Mouse (Mus musculus): ENCODE results near the gene Olfr243. TPM values are rescaled to one million over a fixed set of nuclear protein-coding genes. Genes with fewer than 3 reads are reported as not detected.
"Not testable (repeated sequence)": the region's sequence is repeated elsewhere in the genome, so short reads cannot be mapped to it uniquely, and the experiment has no call there.

Gene Olfr243
- polyA plus RNA-seq (2016; fragmentation: Nextera tagmentation; extraction: Ambion mirVana) = not detected in 2 replicates

DNA sequence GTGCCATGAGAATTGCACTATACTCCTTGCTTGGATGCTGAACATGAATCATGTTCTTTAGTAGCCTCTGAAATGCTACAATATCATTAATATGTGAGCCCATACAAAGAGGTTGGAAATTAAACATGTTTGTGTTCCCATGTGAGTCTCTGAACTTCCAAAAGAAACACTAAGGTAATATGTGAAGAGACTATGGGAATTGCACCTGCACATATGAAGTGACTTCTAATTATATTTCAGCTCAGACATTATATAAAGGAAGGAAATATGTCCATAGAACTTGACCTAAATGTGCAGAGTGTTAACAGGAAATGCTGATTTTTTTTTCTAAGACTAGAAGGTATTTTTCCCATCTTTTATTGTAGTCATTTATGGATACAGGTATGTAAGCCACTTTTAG lies at the start of gene Olfr243:
Gene Olfr243 (plus strand): TSS at position 301 of the 400 bp plus-strand sequence.
- ATAC-seq (ENCODE audit: low FRiP score) = no peak
- no peak within 1 kb of the TSS for H3K4me2 ChIP-seq
- H3K4me1 ChIP-seq = no peaks in the 10 kb centered on the region
- H3K36me3 ChIP-seq (replicated peaks) = no peaks in the 10 kb centered on the region
- no peak within 1 kb of the TSS for H3K4me3 ChIP-seq (replicated peaks)
- no peak within 1 kb of the TSS for H3K9ac ChIP-seq
- H3K27ac ChIP-seq = no peak within 1 kb of the TSS
- no peaks in the 10 kb centered on the region for H3K27me3 ChIP-seq
- H3K9me3 ChIP-seq = no peaks in the 10 kb centered on the region

DNA sequence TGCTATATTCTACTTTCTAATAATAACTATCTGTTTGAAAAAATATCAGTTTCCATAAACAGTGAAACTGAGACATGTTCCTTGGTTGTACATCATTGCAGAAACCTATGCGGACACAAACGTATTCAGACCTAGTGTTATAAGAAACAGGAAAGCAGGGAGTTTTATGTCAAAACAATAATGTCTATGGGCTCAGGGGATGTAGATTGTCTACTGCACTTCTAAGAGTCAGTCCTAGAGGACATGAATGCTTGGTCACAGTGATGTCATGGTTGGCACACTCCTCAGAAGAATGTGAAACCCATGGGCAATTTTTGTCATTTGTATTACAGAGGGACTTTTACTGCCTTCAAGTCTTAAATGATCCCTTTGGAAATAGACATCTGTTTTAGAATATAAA lies 43.4 kb upstream of the Olfr243 start, which contains the start of gene Olfr624:
Gene Olfr624 (minus strand): TSS at position 101 of the 400 bp plus-strand sequence.
- Histone ChIP-seq H3K9ac (no peak within 1 kb of the TSS), H3K4me2 (no peak within 1 kb of the TSS), H3K36me3 (replicated peaks) (no peaks in the 10 kb centered on the region), H3K4me1 (no peaks in the 10 kb centered on the region), H3K27ac (no peak within 1 kb of the TSS), H3K4me3 (replicated peaks) (no peak within 1 kb of the TSS), H3K27me3 (no peaks in the 10 kb centered on the region), H3K9me3 (no peaks in the 10 kb centered on the region)
- ATAC-seq (ENCODE audit: low FRiP score) = no peak
- 92% methylated on average over 2 of the region's 2 CpGs for WGBS

GRCm38 (mm10) chr7:103682420-103682819 lies 32.1 kb upstream of the Olfr243 start, which contains the start of gene Olfr625-ps1:
TSS of gene Olfr625-ps1 (plus strand) at chr7:103682720.
- Histone ChIP-seq H3K27ac (no peak within 1 kb of the TSS), H3K4me3 (replicated peaks) (no peak within 1 kb of the TSS), H3K9me3 (no peaks in the 10 kb centered on the region), H3K4me1 (no peaks in the 10 kb centered on the region), H3K4me2 (no peak within 1 kb of the TSS), H3K9ac (no peak within 1 kb of the TSS), H3K36me3 (replicated peaks) (no peaks in the 10 kb centered on the region), H3K27me3 (no peaks in the 10 kb centered on the region)
- ATAC-seq (ENCODE audit: low FRiP score) = no peak

- H3K9ac ChIP-seq = no peak overlapping the region
- no peak overlapping the region for H3K27ac ChIP-seq
- no peaks in the 10 kb centered on the region for H3K4me1 ChIP-seq
- H3K27me3 ChIP-seq = no peaks in the 10 kb centered on the region
- WGBS = 88% methylated on average over 4 of the region's 4 CpGs
- ATAC-seq (ENCODE audit: low FRiP score) = no peak
- no peaks in the 10 kb centered on the region for H3K9me3 ChIP-seq
- H3K4me3 ChIP-seq (replicated peaks) = no peak overlapping the region
- no peaks in the 10 kb centered on the region for H3K36me3 ChIP-seq (replicated peaks)
- no peak overlapping the region for H3K4me2 ChIP-seq
Observed at GRCm38 (mm10) chr7:103699469-103699868, 15.0 kb upstream of the Olfr243 start.

GRCm38 (mm10) chr7:103712024-103712423 lies 2.4 kb upstream of the Olfr243 start:
- no peak for ATAC-seq (ENCODE audit: low FRiP score)
- no peaks in the 10 kb centered on the region for H3K9me3 ChIP-seq
- H3K4me1 ChIP-seq = no peaks in the 10 kb centered on the region
- WGBS = 36% methylated on average over 2 of the region's 2 CpGs
- H3K36me3 ChIP-seq (replicated peaks) = no peaks in the 10 kb centered on the region
- no peaks in the 10 kb centered on the region for H3K27me3 ChIP-seq
- H3K27ac ChIP-seq = no peak overlapping the region
- no peak overlapping the region for H3K4me2 ChIP-seq
- H3K4me3 ChIP-seq (replicated peaks) = no peak overlapping the region
- no peak overlapping the region for H3K9ac ChIP-seq

GRCm38 (mm10) chr7:103716398-103716797 lies 1.9 kb downstream of the Olfr243 start:
- not testable (repeated sequence) for H3K4me1 ChIP-seq; H3K4me3 ChIP-seq (replicated peaks); H3K27ac ChIP-seq; H3K36me3 ChIP-seq (replicated peaks); H3K9ac ChIP-seq; ATAC-seq (ENCODE audit: low FRiP score); H3K4me2 ChIP-seq; H3K27me3 ChIP-seq; H3K9me3 ChIP-seq
- 100% methylated on average over 1 of the region's 1 CpGs for WGBS

GRCm38 (mm10) chr7:103730074-103730473 lies 15.6 kb downstream of the Olfr243 start, which contains the start of gene Olfr628:
TSS of gene Olfr628 (plus strand) at chr7:103730374.
- no peaks in the 10 kb centered on the region for H3K27me3 ChIP-seq
- H3K9ac ChIP-seq = no peak within 1 kb of the TSS
- H3K27ac ChIP-seq = no peak within 1 kb of the TSS
- H3K9me3 ChIP-seq = no peaks in the 10 kb centered on the region
- no peak within 1 kb of the TSS for H3K4me3 ChIP-seq (replicated peaks)
- ATAC-seq (ENCODE audit: low FRiP score) = no peak
- 82% methylated on average over 1 of the region's 1 CpGs for WGBS
- no peaks in the 10 kb centered on the region for H3K4me1 ChIP-seq
- H3K36me3 ChIP-seq (replicated peaks) = no peaks in the 10 kb centered on the region
- no peak within 1 kb of the TSS for H3K4me2 ChIP-seq

- H3K36me3 ChIP-seq (replicated peaks) = no peaks in the 10 kb centered on the region
- H3K27ac ChIP-seq = no peak within 1 kb of the TSS
- no peak within 1 kb of the TSS for H3K9ac ChIP-seq
- H3K4me2 ChIP-seq = no peak within 1 kb of the TSS
- no peaks in the 10 kb centered on the region for H3K27me3 ChIP-seq
- WGBS = 82% methylated on average over 2 of the region's 2 CpGs
- H3K4me1 ChIP-seq = no peaks in the 10 kb centered on the region
- no peak within 1 kb of the TSS for H3K4me3 ChIP-seq (replicated peaks)
- H3K9me3 ChIP-seq = no peaks in the 10 kb centered on the region
- no peak for ATAC-seq (ENCODE audit: low FRiP score)
Observed at GRCm38 (mm10) chr7:103744843-103745242, 30.4 kb downstream of the Olfr243 start, which contains the start of gene Olfr629. TSS of gene Olfr629 (minus strand) at chr7:103744943.

- H3K36me3 ChIP-seq (replicated peaks) = no peaks in the 10 kb centered on the region
- no peaks in the 10 kb centered on the region for H3K9me3 ChIP-seq
- ATAC-seq (ENCODE audit: low FRiP score) = no peak
- WGBS = 51% methylated on average over 2 of the region's 2 CpGs
- H3K27me3 ChIP-seq = no peaks in the 10 kb centered on the region
- no peak within 1 kb of the TSS for H3K4me2 ChIP-seq
- no peak within 1 kb of the TSS for H3K27ac ChIP-seq
- H3K4me3 ChIP-seq (replicated peaks) = no peak within 1 kb of the TSS
- H3K9ac ChIP-seq = no peak within 1 kb of the TSS
- H3K4me1 ChIP-seq = no peaks in the 10 kb centered on the region
Observed at GRCm38 (mm10) chr7:103757233-103757632, 42.8 kb downstream of the Olfr243 start, which contains the start of gene Olfr630. TSS of gene Olfr630 (minus strand) at chr7:103757333.

DNA sequence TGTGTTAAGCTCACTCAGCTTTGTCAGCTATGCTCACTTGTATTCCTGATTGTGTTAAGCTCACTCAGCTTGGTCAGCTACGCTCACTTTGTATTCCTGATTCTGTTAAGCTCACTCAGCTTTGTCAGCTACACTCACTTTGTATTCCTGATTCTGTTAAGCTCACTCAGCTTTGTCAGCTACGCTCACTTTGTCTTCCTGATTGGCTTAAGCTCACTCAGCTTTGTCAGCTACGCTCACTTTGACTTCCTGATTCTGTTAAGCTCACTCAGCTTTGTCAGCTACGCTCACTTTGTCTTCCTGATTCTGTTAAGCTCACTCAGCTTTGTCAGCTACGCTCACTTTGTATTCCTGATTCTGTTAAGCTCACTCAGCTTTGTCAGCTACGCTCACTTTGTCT lies 47.7 kb downstream of the Olfr243 start:
- not testable (repeated sequence) for H3K4me3 ChIP-seq (replicated peaks); ATAC-seq (ENCODE audit: low FRiP score); H3K4me1 ChIP-seq; H3K4me2 ChIP-seq; H3K9ac ChIP-seq; H3K36me3 ChIP-seq (replicated peaks); H3K27me3 ChIP-seq; H3K9me3 ChIP-seq; H3K27ac ChIP-seq
- WGBS = 92% methylated on average over 6 of the region's 6 CpGs

DNA sequence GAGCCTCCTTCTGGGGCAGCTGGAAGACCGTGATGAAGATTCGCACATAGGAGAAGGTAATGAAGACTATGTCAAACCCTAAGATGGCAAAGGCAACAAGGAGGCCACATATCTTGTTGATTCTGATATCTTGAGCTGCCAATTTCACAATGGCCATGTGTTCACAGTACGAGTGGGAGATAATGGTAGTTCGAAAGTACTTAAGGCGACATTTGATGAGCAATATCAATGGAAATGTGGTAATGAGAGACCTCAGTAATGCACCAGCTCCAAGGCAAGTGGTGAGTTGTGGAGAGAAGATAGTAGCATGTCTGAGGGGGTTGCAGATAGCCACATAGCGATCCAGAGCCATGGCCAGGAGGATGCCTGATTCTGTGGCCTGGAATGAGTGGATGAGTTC lies 53.2 kb downstream of the Olfr243 start:
- not testable (repeated sequence) for H3K9ac ChIP-seq; H3K27me3 ChIP-seq; ATAC-seq (ENCODE audit: low FRiP score); H3K9me3 ChIP-seq; H3K4me2 ChIP-seq; H3K4me3 ChIP-seq (replicated peaks); H3K4me1 ChIP-seq; H3K36me3 ChIP-seq (replicated peaks); H3K27ac ChIP-seq
- 94% methylated on average over 6 of the region's 6 CpGs for WGBS
